Mouse (Mus musculus) urinary bladder, adult 18-20 months (tissue): ENCODE measurements at regions not wholly inside any gene's neighbourhood (a gene's known extent, or its start where the extent isn't known, plus 50 kb on each side); places are given as distances from the start of the nearest gene placed in this dataset.

Experiments used
- DNase-seq, 2 experiments: peaks; one replicate each; pipeline ENCODE4 v3.0.0; 2022; ENCODE audit warnings: low spot score in 2 of 2, mixed read lengths in 2 of 2

GRCm38 (mm10) chr2:106256012-106256411 lies 252.7 kb upstream of the Dnajc24 start:
- DNase-seq, result no peak

DNA sequence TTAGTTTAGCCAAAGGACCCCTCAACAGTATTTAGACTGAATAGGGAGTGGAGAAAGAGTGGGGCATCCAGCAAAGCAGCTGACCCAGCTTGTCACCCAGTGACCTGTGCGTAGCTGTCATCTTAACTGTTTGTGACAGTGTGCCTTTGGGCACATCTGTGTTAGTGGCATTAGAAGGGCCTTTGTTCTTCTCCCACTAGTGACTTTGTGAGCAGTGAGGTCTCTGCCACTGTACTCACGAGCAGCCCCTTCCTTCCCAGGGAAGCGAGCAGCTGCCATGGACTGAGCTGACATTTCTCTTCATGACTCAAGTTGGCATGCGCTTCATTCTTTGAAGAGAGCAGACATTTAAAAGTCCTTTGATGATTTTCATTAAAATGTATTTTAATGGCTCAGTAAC lies 231.0 kb upstream of the Dnajc24 start:
- DNase-seq, result no peak

DNA sequence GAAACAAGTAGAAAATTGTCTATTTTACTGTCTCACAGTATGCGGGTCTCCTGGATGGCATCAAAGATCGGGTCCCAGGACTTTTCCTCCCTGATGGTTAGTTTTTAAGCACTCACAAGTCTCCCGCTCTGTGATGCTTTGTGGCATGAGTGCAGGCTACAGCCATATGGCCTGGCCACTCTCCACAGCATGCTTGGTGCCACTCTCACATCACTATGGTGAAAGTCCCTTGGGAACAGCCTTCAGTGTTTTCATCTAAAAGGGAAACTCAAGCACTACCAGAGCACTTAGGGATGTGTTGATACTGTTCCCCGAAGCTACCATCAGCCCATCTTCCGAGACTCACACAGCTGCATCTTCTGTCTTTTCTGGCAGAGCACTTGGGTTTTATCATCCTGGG lies 227.8 kb upstream of the Dnajc24 start:
- DNase-seq, result no peak

GRCm38 (mm10) chr2:106230021-106230420 lies 226.7 kb upstream of the Dnajc24 start:
- no peak for DNase-seq

DNA sequence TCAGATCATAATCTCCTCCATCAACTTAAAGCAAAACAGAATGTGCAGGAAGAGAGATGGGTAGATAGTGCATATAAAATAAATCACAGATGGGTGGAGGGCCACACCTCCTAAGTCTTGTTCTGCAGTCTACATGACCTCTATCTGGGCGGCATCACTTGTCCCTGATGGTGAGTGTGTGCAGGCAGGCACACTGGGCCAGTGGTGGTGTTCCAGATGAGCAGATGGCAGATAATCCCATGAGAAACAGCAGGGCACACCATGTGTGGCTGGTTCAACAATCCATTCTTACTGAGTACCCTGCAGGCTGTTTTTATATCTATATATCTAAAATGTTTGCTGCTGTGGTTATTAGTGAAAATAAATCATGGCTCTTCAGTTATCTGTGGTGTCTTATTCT lies 224.9 kb upstream of the Dnajc24 start:
- no peak for DNase-seq

DNA sequence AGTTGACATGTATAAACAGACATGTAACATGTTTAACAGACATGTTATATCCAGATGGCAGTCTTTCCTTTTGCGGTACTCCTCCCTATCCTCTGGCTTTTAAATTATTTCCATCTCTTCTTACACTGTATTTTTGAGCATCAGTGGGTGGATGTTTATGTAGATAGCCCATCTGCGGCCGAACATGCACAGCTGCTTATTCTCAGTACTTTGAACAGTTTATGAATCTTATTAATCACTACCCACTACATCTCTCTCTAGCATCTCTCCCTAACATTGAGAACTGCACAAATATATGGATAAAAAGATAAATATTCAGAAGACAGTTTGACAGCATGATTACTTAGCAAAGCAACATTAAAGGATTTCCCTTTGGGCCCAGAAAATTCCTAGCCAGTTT lies 212.8 kb upstream of the Dnajc24 start:
- no peak for DNase-seq

GRCm38 (mm10) chr2:106213740-106214139 lies 210.4 kb upstream of the Dnajc24 start:
- DNase-seq, result no peak

DNA sequence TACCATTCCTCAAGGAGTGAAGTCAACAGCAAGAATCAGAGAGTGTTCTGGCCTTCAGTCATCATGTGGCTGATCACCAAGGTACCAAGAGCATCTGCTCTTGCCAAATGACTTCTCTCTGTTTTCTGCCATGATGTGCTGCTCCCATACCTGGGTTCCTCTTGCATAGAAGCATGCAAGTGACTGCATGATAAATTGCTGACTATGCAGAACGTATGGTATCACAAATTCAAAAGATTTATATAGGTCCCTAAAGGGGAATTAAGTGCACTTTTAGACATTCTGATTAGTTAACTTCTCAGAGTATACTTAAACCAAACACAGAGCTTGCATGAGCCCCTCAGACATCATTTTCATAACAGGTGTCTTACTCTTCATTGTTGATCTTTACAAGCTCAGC lies 207.4 kb upstream of the Dnajc24 start:
- DNase-seq, result no peak

GRCm38 (mm10) chr2:106208767-106209250 lies 205.5 kb upstream of the Dnajc24 start:
- no peak for DNase-seq

- no peak for DNase-seq
Measured at GRCm38 (mm10) chr2:106200130-106200529, 196.8 kb upstream of the Dnajc24 start.

DNA sequence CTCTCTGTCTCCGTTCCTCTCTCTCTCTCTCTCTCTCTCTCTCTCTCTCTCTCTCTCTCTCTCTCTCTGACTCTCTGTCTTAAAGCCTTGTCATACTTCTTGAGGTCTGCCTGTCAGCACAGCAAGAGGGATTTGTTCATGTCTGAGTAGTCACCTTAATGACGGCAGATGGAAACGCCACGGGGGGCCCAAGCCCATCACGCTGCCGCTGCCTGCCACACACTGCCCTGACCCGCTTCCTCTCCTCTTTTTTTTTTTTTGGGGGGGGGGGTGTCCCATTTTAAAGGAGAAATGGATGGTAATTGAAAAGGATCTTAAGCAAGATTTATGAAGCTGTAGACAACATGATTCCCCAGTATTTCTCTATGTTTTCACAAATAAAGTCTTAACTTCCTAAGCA lies 191.8 kb upstream of the Dnajc24 start:
- no peak for DNase-seq

DNA sequence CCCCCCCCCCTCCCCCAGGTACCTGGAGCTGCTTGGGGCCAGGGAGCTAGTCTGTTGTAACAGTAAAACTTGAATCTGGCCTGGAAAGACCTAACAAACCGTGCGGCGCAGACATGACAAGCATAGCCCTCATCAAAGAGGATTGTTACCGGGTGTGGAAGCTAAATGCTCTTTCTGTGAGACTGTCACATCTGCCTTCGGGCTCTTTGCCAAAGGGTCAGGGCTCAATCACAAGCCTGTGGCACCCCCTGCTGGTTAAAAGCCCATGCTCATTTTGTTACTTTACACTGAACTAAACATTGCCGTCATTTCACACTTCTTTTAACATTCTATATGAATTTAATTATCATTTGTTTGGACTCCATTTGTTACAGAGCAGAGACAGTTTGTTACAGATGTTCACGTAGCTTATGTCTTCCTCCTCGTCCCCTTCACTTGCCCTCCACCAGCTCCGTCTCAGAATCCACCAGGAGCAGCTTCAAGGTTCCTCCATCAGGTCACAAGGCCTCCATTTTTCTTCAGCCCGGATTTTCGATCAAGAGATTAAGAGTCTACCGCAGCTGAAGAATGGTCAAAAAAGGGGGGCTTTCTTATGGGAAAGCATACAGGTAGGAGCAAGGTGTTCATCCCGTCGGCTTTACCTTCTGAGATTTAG lies 191.1 kb upstream of the Dnajc24 start:
- peak in 1 of 2 experiments; percentile 42 for DNase-seq

GRCm38 (mm10) chr2:106193889-106194347 lies 190.6 kb upstream of the Dnajc24 start:
- DNase-seq, result no peak

GRCm38 (mm10) chr2:106190579-106191322 lies 187.4 kb upstream of the Dnajc24 start:
- no peak for DNase-seq

GRCm38 (mm10) chr2:106183651-106184050 lies 180.3 kb upstream of the Dnajc24 start:
- DNase-seq, result no peak

GRCm38 (mm10) chr2:106182051-106182450 lies 178.7 kb upstream of the Dnajc24 start:
- no peak for DNase-seq

GRCm38 (mm10) chr2:106162681-106163080 lies 159.3 kb upstream of the Dnajc24 start:
- DNase-seq, result no peak

DNA sequence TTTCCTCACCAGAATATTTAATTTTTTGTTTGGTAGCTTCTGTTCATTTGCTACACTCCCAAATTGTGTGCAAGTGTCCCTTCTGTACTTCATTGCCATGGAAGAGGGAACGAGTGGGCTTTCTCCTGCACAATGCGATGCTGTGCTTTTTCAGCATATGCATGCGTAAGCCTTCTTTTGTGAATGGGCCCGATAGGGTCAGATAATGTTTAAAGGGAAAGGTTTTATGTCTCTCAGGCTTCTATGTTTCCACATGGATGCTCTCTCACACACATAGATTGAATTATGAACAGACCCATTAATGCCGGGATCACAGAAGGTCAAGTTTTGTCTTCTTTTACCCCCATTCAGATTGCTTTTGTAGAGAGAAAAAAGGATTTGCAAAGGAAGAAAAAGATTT lies 158.5 kb upstream of the Dnajc24 start:
- no peak for DNase-seq

DNA sequence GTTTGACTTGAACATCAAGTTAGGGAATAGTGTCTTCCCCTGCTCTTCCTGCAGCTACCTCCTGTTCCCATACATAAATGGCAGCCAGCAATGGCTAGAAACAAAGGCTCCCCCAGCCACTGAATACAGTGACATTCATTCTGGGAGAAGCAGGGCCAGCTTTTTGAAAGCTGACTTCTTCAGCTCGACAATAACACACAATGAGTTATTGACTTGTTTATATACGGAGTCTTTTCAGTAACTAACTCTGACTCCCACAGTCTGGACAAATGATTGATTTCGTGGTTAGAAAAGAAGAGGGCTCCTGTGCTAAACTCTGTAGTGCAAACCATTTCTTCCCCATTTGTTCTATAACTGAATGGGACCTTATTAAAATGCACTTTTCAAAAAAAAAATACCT lies 146.4 kb upstream of the Dnajc24 start:
- no peak for DNase-seq

GRCm38 (mm10) chr2:106140931-106141330 lies 137.6 kb upstream of the Dnajc24 start:
- no peak for DNase-seq

DNA sequence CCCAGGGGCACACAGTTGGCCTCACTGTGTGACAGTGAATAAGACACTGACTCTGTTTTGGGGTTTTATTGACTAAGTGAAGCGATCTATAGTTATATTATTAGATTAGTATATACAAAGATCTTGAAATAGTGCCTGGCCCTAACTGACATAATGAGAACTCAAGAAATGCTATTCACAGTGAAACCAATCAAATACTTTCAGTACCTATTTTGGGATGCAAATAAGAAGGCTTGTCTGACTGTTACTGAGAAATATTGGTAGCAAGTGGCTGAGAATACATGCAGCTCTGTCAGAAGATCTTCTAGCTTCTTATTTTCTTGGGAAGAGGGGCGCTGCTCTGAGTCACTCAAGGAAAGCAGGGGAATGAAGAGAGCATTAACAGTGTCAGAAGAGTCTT lies 97.7 kb upstream of the Dnajc24 start:
- no peak for DNase-seq

GRCm38 (mm10) chr2:106086121-106086520 lies 82.8 kb upstream of the Dnajc24 start:
- DNase-seq, result no peak
